Mouse (Mus musculus) heart, postnatal 0 days (tissue): Measurements from ENCODE around the gene Runx1. TPM values are rescaled to one million over a fixed set of nuclear protein-coding genes. Genes with fewer than 3 reads are reported as not detected.

Source experiments
- ATAC-seq: fragments of 200-750 bp; cut with Nextera tagmentation; 2 replicates; pipeline ENCODE4 v1.8.0; 2017; ENCODE audit warnings: low read depth, moderate number of reproducible peaks, moderate library complexity; ENCODE audit not compliant: insufficient read depth
- DNase-seq: peaks from one replicate; pipeline ENCODE4 v3.0.0-alpha.2; 2016; ENCODE audit warnings: low spot score
- H3K27ac ChIP-seq: fragments of 300-500 bp; sonication (generic); 2 replicates; pipeline ENCODE4 v1.5.1; 2014; ENCODE audit warnings: low read depth, mild to moderate bottlenecking
- H3K27me3 ChIP-seq: fragments of 300-500 bp; sonication (generic); 2 replicates; pipeline ENCODE4 v1.6.1; 2014; ENCODE audit warnings: low read length, mixed read lengths; ENCODE audit not compliant: control insufficient read depth, insufficient read depth
- H3K36me3 ChIP-seq: fragments of 300-500 bp; sonication (generic); replicated peaks from 2 replicates; pipeline ENCODE4 v1.6.1; 2014; ENCODE audit warnings: low read length, mixed read lengths; ENCODE audit not compliant: control insufficient read depth, insufficient read depth
- H3K4me1 ChIP-seq: fragments of 300-500 bp; sonication (generic); 2 replicates; pipeline ENCODE4 v1.6.1; 2014; ENCODE audit warnings: antibody characterized with exemption; ENCODE audit not compliant: control insufficient read depth, insufficient read depth
- H3K4me2 ChIP-seq: fragments of 300-500 bp; sonication (generic); 2 replicates; pipeline ENCODE4 v1.6.1; 2014; ENCODE audit warnings: low read depth, mild to moderate bottlenecking, low read length, moderate library complexity
- H3K4me3 ChIP-seq: fragments of 300-500 bp; sonication (generic); 2 replicates; pipeline ENCODE4 v1.5.1; 2014; ENCODE audit warnings: low read depth, low read length
- H3K9ac ChIP-seq: fragments of 300-500 bp; sonication (generic); replicated peaks from 2 replicates; pipeline ENCODE4 v1.6.1; 2014; ENCODE audit warnings: low read depth, low read length, mixed read lengths
- H3K9me3 ChIP-seq: fragments of 300-500 bp; sonication (generic); replicated peaks from 2 replicates; pipeline ENCODE4 v1.6.1; 2016; ENCODE audit warnings: low read length; ENCODE audit not compliant: control insufficient read depth
- CTCF ChIP-seq: IDR thresholded peaks from 2 replicates; pipeline ENCODE4 v1.5.1; 2016; ENCODE audit warnings: antibody characterized with exemption, control low read depth, low read depth
- EP300 ChIP-seq: IDR thresholded peaks from 2 replicates; pipeline ENCODE4 v1.6.1; 2016; ENCODE audit warnings: antibody characterized with exemption, low read depth
- WGBS: fragments of 180-500 bp; shearing (Covaris S2); extraction: QIAGEN DNeasy Blood & Tissue Kit; methylation state at CpG from one replicate; pipeline ENCODE4 v1.1.7; 2014; 5-methylcytosine and 5-hydroxymethylcytosine counted together
- polyA plus RNA-seq: library from polyadenylated mRNA; unstranded; fragments of >200 nt; fragmentation: Nextera tagmentation; extraction: Ambion mirVana; gene quantifications from 2 replicates; pipeline ENCODE4 v1.2.1, GENCODE M21; 2015
- total RNA-seq: library from RNA; depleted of rRNA; stranded (reverse); fragments of >200 nt; gene quantifications from 2 replicates; pipeline ENCODE4 v1.2.3, GENCODE M21; 2014; ENCODE audit warnings: low replicate concordance

Runx1 gene
- total and polyA plus RNA-seq, 2 experiments from 2014 or later = 0.33 to 1.3 TPM

- H3K4me1 ChIP-seq = no peaks in the 10 kb centered on the region
- H3K4me3 ChIP-seq = no peak overlapping the region
- no peaks in the 10 kb centered on the region for H3K27me3 ChIP-seq
- DNase-seq = no peak
- TF ChIP-seq CTCF = no peak
- no peak for TF ChIP-seq EP300
- H3K9ac ChIP-seq = no peak overlapping the region
- no peaks in the 10 kb centered on the region for H3K9me3 ChIP-seq
- ATAC-seq = no peak
- H3K36me3 ChIP-seq = no peaks in the 10 kb centered on the region
- WGBS = 78% methylated on average over 8 of the region's 8 CpGs
- H3K4me2 ChIP-seq = no peak overlapping the region
- no peak overlapping the region for H3K27ac ChIP-seq
These were observed 186.9 kb downstream of the Runx1 start for GRCm38 (mm10) chr16:92639093-92639492.

- H3K27me3 ChIP-seq = no peaks in the 10 kb centered on the region
- no peak for DNase-seq
These were observed 188.9 kb downstream of the Runx1 start for GRCm38 (mm10) chr16:92637033-92637432.

DNA sequence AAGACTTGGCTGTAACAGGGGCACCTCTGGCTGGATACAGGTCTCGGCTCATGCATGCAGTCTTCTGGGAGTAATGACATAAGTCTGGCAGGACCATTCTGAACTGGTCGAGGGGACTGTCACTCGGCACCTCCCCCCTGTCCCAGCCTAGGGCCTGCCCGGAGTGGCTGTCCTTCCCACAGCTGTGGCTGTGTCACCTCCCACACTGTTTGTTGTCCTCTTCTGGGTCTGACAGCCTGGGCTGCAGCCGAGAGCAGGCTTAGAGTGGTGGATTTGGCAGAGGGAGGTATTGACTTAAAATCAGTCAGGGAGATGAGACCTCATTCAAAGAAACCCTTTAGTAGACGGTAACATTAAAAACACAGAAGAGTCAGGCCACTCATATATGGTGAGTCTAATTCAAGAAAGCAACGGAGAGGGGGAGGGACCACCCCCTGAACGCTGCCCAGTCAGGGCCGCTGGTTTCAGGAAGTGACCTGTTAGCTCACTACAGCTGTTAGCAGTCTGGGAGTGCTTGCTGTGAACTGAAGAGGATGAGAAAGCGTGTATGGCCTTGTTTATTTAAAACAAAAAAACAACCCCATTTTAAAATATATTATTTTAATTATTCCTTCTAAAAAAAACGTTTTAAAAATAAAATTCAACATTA, 193.7 kb downstream of the Runx1 start:
- TF ChIP-seq CTCF (no peak), EP300 (no peak)
- DNase-seq = peak; percentile 61
- Histone ChIP-seq H3K4me2 (peak overlapping the region; percentile 46), H3K9me3 (no peaks in the 10 kb centered on the region), H3K4me1 (0 out of 2 replicates have a peak, but pooled peaks cover 3% of the 10 kb centered on the region), H3K36me3 (no peaks in the 10 kb centered on the region), H3K27ac (no peak overlapping the region), H3K9ac (no peak overlapping the region), H3K4me3 (peak overlapping the region; percentile 16), H3K27me3 (0 out of 2 replicates have a peak, but pooled peaks cover 10% of the 10 kb centered on the region)
- peak; percentile 89 for ATAC-seq
- 7% methylated on average over 11 of the region's 11 CpGs for WGBS

More at GRCm38 (mm10) chr16:92637033-92637432, 188.9 kb downstream of the Runx1 start:
- no peak overlapping the region for H3K9ac ChIP-seq
- TF ChIP-seq CTCF = no peak
- ATAC-seq = no peak
- 52% methylated on average over 5 of the region's 5 CpGs for WGBS
- H3K9me3 ChIP-seq = no peaks in the 10 kb centered on the region
- H3K4me3 ChIP-seq = no peak overlapping the region
- 0 out of 2 replicates have a peak, but pooled peaks cover 2% of the 10 kb centered on the region for H3K4me1 ChIP-seq
- H3K36me3 ChIP-seq = no peaks in the 10 kb centered on the region
- no peak overlapping the region for H3K4me2 ChIP-seq
- H3K27ac ChIP-seq = no peak overlapping the region

GRCm38 (mm10) chr16:92631637-92632036, 194.3 kb downstream of the Runx1 start:
- H3K9me3 ChIP-seq = no peaks in the 10 kb centered on the region
- DNase-seq (no peak), ATAC-seq (no peak)
- TF ChIP-seq CTCF = no peak
- no peak for TF ChIP-seq EP300
- 20% methylated on average over 6 of the region's 6 CpGs for WGBS
- H3K27me3 ChIP-seq = 0 out of 2 replicates have a peak, but pooled peaks cover 10% of the 10 kb centered on the region
- no peak overlapping the region for H3K27ac ChIP-seq
- no peak overlapping the region for H3K4me3 ChIP-seq
- no peak overlapping the region for H3K9ac ChIP-seq
- no peaks in the 10 kb centered on the region for H3K36me3 ChIP-seq
- H3K4me2 ChIP-seq = 0 out of 2 replicates have a peak overlapping the region, but pooled peaks have one; percentile 46
- H3K4me1 ChIP-seq = 0 out of 2 replicates have a peak, but pooled peaks cover 3% of the 10 kb centered on the region

DNA sequence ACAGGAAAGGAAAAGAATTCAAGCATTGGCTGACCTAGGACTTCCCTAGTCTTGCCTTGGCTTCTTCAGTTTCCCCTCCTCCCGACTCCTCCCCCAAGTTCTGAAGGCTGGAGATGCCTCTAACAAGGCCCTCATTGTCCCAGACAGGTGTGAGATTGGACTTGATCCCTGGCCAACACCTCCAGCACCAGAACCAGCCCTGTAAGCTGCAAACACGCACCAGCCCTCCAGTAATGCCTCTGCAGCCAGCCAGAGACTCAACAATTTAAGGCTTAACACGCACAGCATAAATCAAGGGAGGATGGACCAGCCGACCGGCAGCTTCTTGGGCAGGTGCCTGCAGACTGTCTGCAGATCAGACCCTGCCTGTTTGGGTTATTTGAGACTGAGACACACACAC, 195.0 kb downstream of the Runx1 start:
- Histone ChIP-seq H3K27me3 (0 out of 2 replicates have a peak, but pooled peaks cover 10% of the 10 kb centered on the region), H3K9me3 (no peaks in the 10 kb centered on the region), H3K36me3 (no peaks in the 10 kb centered on the region), H3K4me3 (no peak overlapping the region), H3K4me1 (0 out of 2 replicates have a peak, but pooled peaks cover 3% of the 10 kb centered on the region), H3K27ac (no peak overlapping the region), H3K9ac (no peak overlapping the region), H3K4me2 (no peak overlapping the region)
- ATAC-seq = no peak
- WGBS = 77% methylated on average over 5 of the region's 5 CpGs
- TF ChIP-seq EP300 (no peak), CTCF (no peak)
- DNase-seq = no peak
